Mouse (Mus musculus) lung, postnatal 25 days (tissue): Measurements from ENCODE around the gene Cog3.

Experiments
- DNase-seq: peaks from one replicate; pipeline ENCODE4 v3.0.0; 2022; ENCODE audit warnings: low spot score

Gene Cog3

GRCm38 (mm10) chr14:75758401-75758800 lies 4.1 kb upstream of the Cog3 start:
- DNase-seq = no peak

- no peak for DNase-seq
Measured at GRCm38 (mm10) chr14:75757821-75758220, 3.5 kb upstream of the Cog3 start.

GRCm38 (mm10) chr14:75756971-75757370 lies 2.7 kb upstream of the Cog3 start:
- DNase-seq = no peak

GRCm38 (mm10) chr14:75753206-75753605 lies 1.1 kb downstream of the Cog3 start:
- no peak for DNase-seq

- DNase-seq = peak; percentile 8
Measured at GRCm38 (mm10) chr14:75751040-75751439, 3.3 kb downstream of the Cog3 start.

- no peak for DNase-seq
Measured at GRCm38 (mm10) chr14:75749123-75749522, 5.2 kb downstream of the Cog3 start.

GRCm38 (mm10) chr14:75747960-75748359 lies 6.4 kb downstream of the Cog3 start:
- no peak for DNase-seq

- DNase-seq = no peak
Measured at GRCm38 (mm10) chr14:75741904-75742303, 12.4 kb downstream of the Cog3 start.

GRCm38 (mm10) chr14:75735597-75735996 lies 18.7 kb downstream of the Cog3 start:
- no peak for DNase-seq

GRCm38 (mm10) chr14:75732631-75733030 lies 21.7 kb downstream of the Cog3 start:
- no peak for DNase-seq

GRCm38 (mm10) chr14:75731361-75731760 lies 23.0 kb downstream of the Cog3 start:
- no peak for DNase-seq

- no peak for DNase-seq
Measured at GRCm38 (mm10) chr14:75728111-75728510, 26.2 kb downstream of the Cog3 start.

- DNase-seq = peak; percentile 12
Measured at GRCm38 (mm10) chr14:75727046-75727445, 27.3 kb downstream of the Cog3 start.

- no peak for DNase-seq
Measured at GRCm38 (mm10) chr14:75722816-75723215, 31.5 kb downstream of the Cog3 start.

- DNase-seq = peak; percentile 46
Measured at GRCm38 (mm10) chr14:75721977-75722563, 32.2 kb downstream of the Cog3 start.

- no peak for DNase-seq
Measured at GRCm38 (mm10) chr14:75720121-75720520, 34.2 kb downstream of the Cog3 start.

GRCm38 (mm10) chr14:75716410-75716809 lies 37.9 kb downstream of the Cog3 start:
- no peak for DNase-seq

- no peak for DNase-seq
Measured at GRCm38 (mm10) chr14:75713661-75714060, 40.7 kb downstream of the Cog3 start.

- DNase-seq = no peak
Measured at GRCm38 (mm10) chr14:75712687-75713086, 41.6 kb downstream of the Cog3 start.

- DNase-seq = no peak
Measured at GRCm38 (mm10) chr14:75711731-75712130, 42.6 kb downstream of the Cog3 start.

- DNase-seq = no peak
Measured at GRCm38 (mm10) chr14:75708986-75709385, 45.3 kb downstream of the Cog3 start.

GRCm38 (mm10) chr14:75707771-75708170 lies 46.5 kb downstream of the Cog3 start:
- DNase-seq = no peak

GRCm38 (mm10) chr14:75706647-75707046 lies 47.7 kb downstream of the Cog3 start:
- DNase-seq = no peak

- DNase-seq = no peak
Measured at GRCm38 (mm10) chr14:75697928-75698327, 56.4 kb downstream of the Cog3 start.

GRCm38 (mm10) chr14:75696096-75696495 lies 58.2 kb downstream of the Cog3 start:
- DNase-seq = no peak
